8 mouse cellular contexts compared by ENCODE assay signal in the genomic region with DNA sequence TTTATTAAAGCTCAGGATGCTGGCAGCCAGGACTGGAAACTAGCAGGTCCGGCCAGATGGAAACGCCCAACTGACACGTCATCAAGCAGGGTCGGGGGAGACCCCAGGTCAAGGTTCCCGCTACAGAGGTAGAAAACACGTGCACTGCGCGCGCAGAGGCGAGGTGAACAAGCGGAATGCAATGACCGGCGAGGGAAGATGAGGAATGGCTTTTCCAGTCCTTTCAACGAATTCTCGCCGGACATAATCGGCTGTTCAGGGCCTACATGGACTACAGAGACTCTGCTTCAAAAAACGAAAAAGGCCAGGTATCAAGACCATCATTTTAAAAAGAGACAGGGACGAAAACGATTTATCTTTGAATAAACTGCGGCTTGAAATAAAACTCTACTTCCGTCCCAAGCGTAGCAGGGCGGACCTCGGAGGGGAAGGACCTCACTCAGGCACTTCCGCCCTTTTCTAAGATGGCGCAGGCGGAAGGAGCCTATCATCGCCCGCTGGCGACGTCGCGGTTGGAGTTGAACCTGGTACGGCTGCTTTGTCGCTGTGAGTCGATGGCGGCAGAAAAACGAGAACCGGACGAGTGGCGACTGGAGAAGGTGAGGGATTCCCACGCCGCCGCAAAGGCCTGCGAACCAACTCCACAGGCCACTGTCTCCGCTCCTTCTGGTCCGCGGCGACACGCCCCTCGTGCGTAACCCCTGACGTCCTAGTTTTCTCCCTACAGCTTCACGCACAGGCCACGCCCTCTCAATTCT. TPM values are rescaled to one million over a fixed set of nuclear protein-coding genes. Genes with fewer than 3 reads are reported as not detected.
A peak's percentile ranks its signal among the peaks of the same experiment; 100 is the strongest.
DNase-seq lines count a peak whose midpoint lies in the region; ATAC-seq and TF ChIP-seq lines count a peak whose summit lies in the region.

Gene Use1, plus strand, starts transcription at position 78 of the 758 bp plus-strand sequence.

- peak within 1 kb of the TSS; percentile 52 for H3K4me3 ChIP-seq in forebrain, embryonic 16.5 days (replicated peaks; ENCODE audit: low read length)
- peak within 1 kb of the TSS; percentile 75 for H3K4me3 ChIP-seq in layer of hippocampus, adult 2 months
- peak within 1 kb of the TSS; percentile 58 for H3K4me3 ChIP-seq in lung, embryonic 14.5 days (ENCODE audit: low read depth, low read length)
- H3K4me3 ChIP-seq in olfactory bulb, adult 2 months (ENCODE audit: insufficient read depth, low read depth, low read length) = peak within 1 kb of the TSS; percentile 70
- H3K4me3 ChIP-seq in thymus, adult 2 months (ENCODE audit: control insufficient read depth, insufficient read depth, low read length) = peak within 1 kb of the TSS; percentile 73

- intact Hi-C loops in heart, postnatal 36 days (cut with DNase I) = loop anchor here (5.0 kb wide), 2 partner anchors 95 to 120 kb away; partner anchors contain the start of genes Abhd8, Ano8, Gtpbp3 and Mrpl34

- WGBS in forebrain, embryonic 16.5 days = under 1% methylated on average over 56 of the region's 56 CpGs
- WGBS in lung, embryonic 14.5 days = under 1% methylated on average over 56 of the region's 56 CpGs
- under 1% methylated on average over 56 of the region's 56 CpGs for whole genome bisulfite sequencing in olfactory bulb, adult 2 months
- under 1% methylated on average over 56 of the region's 56 CpGs for WGBS in thymus, adult 2 months

- H3K27ac ChIP-seq in forebrain, embryonic 16.5 days (ENCODE audit: low read length) = peak within 1 kb of the TSS; percentile 80
- peak within 1 kb of the TSS; percentile 96 for H3K27ac ChIP-seq in layer of hippocampus, adult 2 months
- H3K27ac ChIP-seq in lung, embryonic 14.5 days (ENCODE audit: low read depth) = peak within 1 kb of the TSS; percentile 93
- H3K27ac ChIP-seq in olfactory bulb, adult 2 months (ENCODE audit: insufficient read depth, low read depth, low read length) = peak within 1 kb of the TSS; percentile 97
- peak within 1 kb of the TSS; percentile 62 for H3K27ac ChIP-seq in thymus, adult 2 months (ENCODE audit: control insufficient read depth, insufficient read depth, low read length)

- peak within 1 kb of the TSS; percentile 57 for H3K9ac ChIP-seq in forebrain, embryonic 16.5 days (replicated peaks; ENCODE audit: low read depth, low read length)
- peak within 1 kb of the TSS; percentile 63 for H3K9ac ChIP-seq in lung, embryonic 14.5 days

- H3K9me3 ChIP-seq in forebrain, embryonic 16.5 days (ENCODE audit: control insufficient read depth, low read length) = no peaks in the 10 kb centered on the region
- H3K9me3 ChIP-seq in lung, embryonic 14.5 days (ENCODE audit: low read depth, low read length) = no peaks in the 10 kb centered on the region

- H3K4me1 ChIP-seq in forebrain, embryonic 16.5 days (replicated peaks; ENCODE audit: control insufficient read depth, insufficient read depth, low read length) = peaks cover 18% of the 10 kb centered on the region
- H3K4me1 ChIP-seq in lung, embryonic 14.5 days (ENCODE audit: insufficient read depth) = 0 out of 2 replicates have a peak, but pooled peaks cover 4% of the 10 kb centered on the region
- peaks cover 15% of the 10 kb centered on the region for H3K4me1 ChIP-seq in olfactory bulb, adult 2 months (ENCODE audit: control insufficient read depth, insufficient read depth, low read length)
- peaks cover 11% of the 10 kb centered on the region for H3K4me1 ChIP-seq in thymus, adult 2 months (replicated peaks; ENCODE audit: control insufficient read depth, insufficient read depth, low read length)

- H3K4me2 ChIP-seq in forebrain, embryonic 16.5 days (ENCODE audit: low read length) = peak within 1 kb of the TSS; percentile 84
- H3K4me2 ChIP-seq in lung, embryonic 14.5 days = peak within 1 kb of the TSS; percentile 64

- H3K27me3 ChIP-seq in forebrain, embryonic 16.5 days (replicated peaks; ENCODE audit: control insufficient read depth, insufficient read depth, low read length) = no peaks in the 10 kb centered on the region
- no peaks in the 10 kb centered on the region for H3K27me3 ChIP-seq in lung, embryonic 14.5 days (ENCODE audit: insufficient read depth, low read length)
- H3K27me3 ChIP-seq in thymus, adult 2 months (ENCODE audit: control insufficient read depth, insufficient read depth, low read length) = no peaks in the 10 kb centered on the region

- TF ChIP-seq POLR2A in olfactory bulb, adult 2 months (IDR thresholded peaks at IDR 0.05; ENCODE audit: insufficient read depth, low read depth, low read length) = peak; percentile 81; the same call in 1 of the 2 replicates
- peak; percentile 40; the same call in 1 of the 2 replicates for TF ChIP-seq POLR2A in thymus, adult 2 months (IDR thresholded peaks at IDR 0.05; ENCODE audit: control insufficient read depth, extremely low read depth, insufficient read depth, low read length, poor library complexity)

- peak; percentile 99 for DNase-seq in ES-CJ7 (ENCODE audit: low read depth, low spot score)
- DNase-seq in cerebellum, adult 11 months = peak; percentile 89
- DNase-seq in heart, postnatal 36 days = peak; percentile 93
- peak; percentile 85 to 94 for DNase-seq in layer of hippocampus, adult 2 months (ENCODE audit: low spot score in 2 of 2)
- DNase-seq in lung, embryonic 14.5 days = peak; percentile 98
- DNase-seq in thymus, adult 2 months = peak; percentile 92

- peak; percentile 80 for ATAC-seq in forebrain, embryonic 16.5 days
- ATAC-seq in lung, embryonic 14.5 days (ENCODE audit: insufficient read depth) = peak; percentile 76

- no peaks in the 10 kb centered on the region for H3K36me3 ChIP-seq in forebrain, embryonic 16.5 days (ENCODE audit: control insufficient read depth, insufficient read depth)
- H3K36me3 ChIP-seq in lung, embryonic 14.5 days (ENCODE audit: insufficient read depth) = peaks cover 18% of the 10 kb centered on the region
- no peaks in the 10 kb centered on the region for H3K36me3 ChIP-seq in thymus, adult 2 months (ENCODE audit: control insufficient read depth, insufficient read depth, low read length)

- no peak for TF ChIP-seq CTCF in layer of hippocampus, adult 2 months (conservative IDR thresholded peaks at IDR 0.05)
- TF ChIP-seq CTCF in lung, embryonic 14.5 days (IDR thresholded peaks at IDR 0.05; ENCODE audit: low read depth) = no peak
- TF ChIP-seq CTCF in olfactory bulb, adult 2 months (IDR thresholded peaks at IDR 0.05; ENCODE audit: insufficient read depth, low read depth, low read length) = no peak
- no peak for TF ChIP-seq CTCF in thymus, adult 2 months (IDR thresholded peaks at IDR 0.05; ENCODE audit: borderline replicate concordance, control insufficient read depth, extremely low read depth, insufficient read depth, low read length, poor library complexity)

RNA-seq across cellular contexts. Expression of gene Use1, which starts in this region (rescaled TPM):
- 100 and 115 TPM in 2 replicates for polyA plus RNA-seq in forebrain, embryonic 16.5 days (2015; fragmentation: Nextera tagmentation; extraction: Ambion mirVana)
- 100 to 1,000 TPM; 148 to 149 TPM for total RNA-seq in heart, postnatal 36 days (2021)
- total RNA-seq in layer of hippocampus, adult 2 months (2021) = 100 to 1,000 TPM; 107 to 117 TPM
- polyA plus RNA-seq in lung, embryonic 14.5 days (2014; fragmentation: Nextera tagmentation; extraction: Ambion mirVana) = 83.2 and 85.6 TPM in 2 replicates
- not detected in 2 replicates for polyA plus RNA-seq in olfactory bulb, adult 2 months (2012; ENCODE audit: insufficient read depth, insufficient read length, low replicate concordance, missing spikeins)
- polyA plus RNA-seq in thymus, adult 2 months (2012; rRNA removed) = 133 and 156 TPM in 2 replicates

Comparison
In these comparisons a context has a peak if more than half of its experiments do, and no peak if none do; other contexts are left out.
1. Peak in every context shown above with its lines: DNase-seq, ATAC-seq, H3K4me3 ChIP-seq and H3K27ac ChIP-seq.
2. RNA of gene Use1 (polyA plus RNA-seq): 133 to 156 TPM in thymus, adult 2 months, 100 to 115 TPM in forebrain, embryonic 16.5 days and 83.2 to 85.6 TPM in lung, embryonic 14.5 days; not detected in olfactory bulb, adult 2 months; every median in the first group is over 10 times any median in the second.